ENCODE assay signal across 8 mouse cellular contexts in genomic region chr2:168955850-168956346, GRCm38 (mm10). TPM values are rescaled to one million over a fixed set of nuclear protein-coding genes. Genes with fewer than 3 reads are reported as not detected.
A peak's percentile ranks its signal among the peaks of the same experiment; 100 is the strongest.
DNase-seq lines count a peak whose midpoint lies in the region; ATAC-seq and TF ChIP-seq lines count a peak whose summit lies in the region.

No protein-coding gene starts in this region.

- peak overlapping the region; percentile 48 for H3ac ChIP-seq in myocyte (ENCODE audit: control insufficient read depth, insufficient read length)

- peak; percentile 10 for DNase-seq in kidney, adult 2 months
- DNase-seq in kidney, adult 8-10 months, result no peak
- DNase-seq in Patski (ENCODE audit: low read depth, low spot score), result no peak
- peak; percentile 30 for DNase-seq in limb, embryonic 11.5 days (ENCODE audit: low spot score)
- no peak for DNase-seq in urinary bladder, postnatal 36 days (ENCODE audit: low spot score in 2 of 2)
- DNase-seq in spleen, postnatal 14 days (ENCODE audit: low spot score in 2 of 2), result no peak

- ATAC-seq in Patski, result peak; percentile 36
- ATAC-seq in forebrain, embryonic 15.5 days (replicated peaks), result no peak
- ATAC-seq in limb, embryonic 11.5 days (ENCODE audit: insufficient number of reproducible peaks, low FRiP score, low TSS enrichment, low read depth), result no peak

- H3K79me2 ChIP-seq in myocyte (ENCODE audit: control insufficient read depth, insufficient read depth), result peaks cover 29% of the 10 kb centered on the region

- no peaks in the 10 kb centered on the region for H3K36me3 ChIP-seq in kidney, adult 2 months (ENCODE audit: control insufficient read depth, insufficient read depth, low read length)
- H3K36me3 ChIP-seq in forebrain, embryonic 15.5 days, result no peaks in the 10 kb centered on the region; the same call in 1 of the 2 replicates
- H3K36me3 ChIP-seq in limb, embryonic 11.5 days (ENCODE audit: control insufficient read depth, insufficient read depth, low read length), result peaks cover 6% of the 10 kb centered on the region; the same call in 1 of the 2 replicates
- H3K36me3 ChIP-seq in myocyte (ENCODE audit: control insufficient read depth, insufficient read depth), result no peaks in the 10 kb centered on the region

- H3K9ac ChIP-seq in forebrain, embryonic 15.5 days (replicated peaks), result peak overlapping the region; percentile 70
- H3K9ac ChIP-seq in limb, embryonic 11.5 days (ENCODE audit: low read length), result no peak overlapping the region

- 57% methylated on average over 10 of the region's 10 CpGs for WGBS in kidney, adult 2 months
- WGBS in forebrain, embryonic 15.5 days, result 58% methylated on average over 10 of the region's 10 CpGs
- 50% methylated on average over 10 of the region's 10 CpGs for WGBS in limb, embryonic 11.5 days

- POLR2A ChIA-PET in Patski (lab: Charles Lee), result interaction anchor here (1.0 kb wide), 1 partner anchor 8 kb away, joined by 3 read pairs; no protein-coding TSS in a partner anchor

- in situ Hi-C loops in Patski (cut with MboI; ENCODE audit: low pct_unique_long_range_greater_than_20kb), result no loop called here

- peak overlapping the region; percentile 74 for H3K4me2 ChIP-seq in forebrain, embryonic 15.5 days (replicated peaks)
- H3K4me2 ChIP-seq in limb, embryonic 11.5 days (ENCODE audit: low read depth, severe bottlenecking), result peak overlapping the region; percentile 96
- peak overlapping the region; percentile 72 for H3K4me2 ChIP-seq in myocyte (ENCODE audit: low read depth)

- CTCF ChIA-PET in Patski (lab: Charles Lee), result no interaction called here

- H3K27me3 ChIP-seq in kidney, adult 2 months (replicated peaks; ENCODE audit: control insufficient read depth, insufficient read depth, low read length), result no peaks in the 10 kb centered on the region
- H3K27me3 ChIP-seq in Patski (no peaks in the 10 kb centered on the region), myocyte (ENCODE audit: control insufficient read depth, insufficient read depth, insufficient read length) (no peaks in the 10 kb centered on the region)
- no peaks in the 10 kb centered on the region for H3K27me3 ChIP-seq in forebrain, embryonic 15.5 days
- H3K27me3 ChIP-seq in limb, embryonic 11.5 days (ENCODE audit: control insufficient read depth, insufficient read depth, low read length), result no peaks in the 10 kb centered on the region

- H3K4me3 ChIP-seq in kidney, adult 2 months (ENCODE audit: insufficient read depth, low read depth, low read length), result 0 out of 2 replicates have a peak overlapping the region, but pooled peaks have one; percentile 82
- H3K4me3 ChIP-seq in forebrain, embryonic 15.5 days, result peak overlapping the region; percentile 62
- peak overlapping the region; percentile 95 for H3K4me3 ChIP-seq in limb, embryonic 11.5 days (ENCODE audit: low read depth, low read length)
- H3K4me3 ChIP-seq in myocyte, result peak overlapping the region; percentile 85

- H3K4me1 ChIP-seq in kidney, adult 2 months (ENCODE audit: control insufficient read depth, insufficient read depth, low read length), result no peaks in the 10 kb centered on the region; the same call in 1 of the 2 replicates
- H3K4me1 ChIP-seq in forebrain, embryonic 15.5 days, result peaks cover 18% of the 10 kb centered on the region
- H3K4me1 ChIP-seq in limb, embryonic 11.5 days (ENCODE audit: control insufficient read depth, insufficient read depth, low read length), result 0 out of 2 replicates have a peak, but pooled peaks cover 3% of the 10 kb centered on the region

- H3K27ac ChIP-seq in kidney, adult 2 months (ENCODE audit: insufficient read depth, low read depth, low read length), result no peak overlapping the region
- peak overlapping the region; percentile 87 for H3K27ac ChIP-seq in forebrain, embryonic 15.5 days (replicated peaks)
- peak overlapping the region; percentile 76; the same call in 1 of the 2 replicates for H3K27ac ChIP-seq in limb, embryonic 11.5 days (replicated peaks; ENCODE audit: low read depth, low read length)

- TF ChIP-seq POLR2A in kidney, adult 2 months (IDR thresholded peaks at IDR 0.05; ENCODE audit: low read depth, low read length), result no peak
- no peak for TF ChIP-seq POLR2A in myocyte (IDR thresholded peaks at IDR 0.05; ENCODE audit: insufficient read length, low read depth)

- no peaks in the 10 kb centered on the region for H3K9me3 ChIP-seq in forebrain, embryonic 15.5 days
- H3K9me3 ChIP-seq in limb, embryonic 11.5 days (ENCODE audit: control insufficient read depth, low read length), result no peaks in the 10 kb centered on the region

- TF ChIP-seq CTCF in kidney, adult 2 months (conservative IDR thresholded peaks at IDR 0.05; ENCODE audit: insufficient read depth, insufficient read length, low read depth, low read length), result no peak
- no peak for TF ChIP-seq CTCF in Patski (IDR thresholded peaks at IDR 0.05)

TF ChIP-seq in myocyte, 11 proteins besides CTCF, POLR2A, EP300 and RAD21:
- TF ChIP-seq E2F4 (IDR thresholded peaks at IDR 0.05; ENCODE audit: insufficient read depth) (no peak), USF1 (IDR thresholded peaks at IDR 0.05; ENCODE audit: low read depth) (no peak), MAX (IDR thresholded peaks at IDR 0.05; ENCODE audit: low read depth) (no peak), MYOD1 (IDR thresholded peaks at IDR 0.05; ENCODE audit: control insufficient read depth in 1 of 3, insufficient read length in 2 of 3, low read depth in 2 of 3) (no peak), POLR2AphosphoS2 (IDR thresholded peaks at IDR 0.05; ENCODE audit: insufficient read length, low read depth) (no peak), CEBPB (IDR thresholded peaks at IDR 0.05; ENCODE audit: insufficient read depth, poor library complexity, severe bottlenecking) (no peak), TCF3 (IDR thresholded peaks at IDR 0.05; ENCODE audit: insufficient read length, low read depth) (no peak), SRF (IDR thresholded peaks at IDR 0.05; ENCODE audit: control insufficient read depth, insufficient read length, low read depth) (no peak), MYOG (IDR thresholded peaks at IDR 0.05; ENCODE audit: control insufficient read depth in 1 of 3, insufficient read depth in 1 of 3, insufficient read length in 2 of 3, low read depth in 2 of 3) (no peak), REST (IDR thresholded peaks at IDR 0.05; ENCODE audit: insufficient read depth, insufficient read length) (no peak), TCF12 (IDR thresholded peaks at IDR 0.05; ENCODE audit: insufficient read depth, poor library complexity, severe bottlenecking) (no peak)

RNA-seq across cellular contexts. Expression of gene Zfp64, which starts 0.5 kb away (rescaled TPM):
- polyA plus RNA-seq in kidney, adult 2 months (2012; rRNA removed), result 18.6 and 20.0 TPM in 2 replicates
- polyA plus RNA-seq in Patski (2021) (21.6 TPM), myocyte (2012; fragmentation: generic; extraction: Trizol) (22.6 TPM)
- 30.5 and 31.6 TPM in 2 replicates for polyA plus RNA-seq in forebrain, embryonic 15.5 days (2015; fragmentation: Nextera tagmentation; extraction: Ambion mirVana)
- 45.0 and 45.3 TPM in 2 replicates for polyA plus RNA-seq in limb, embryonic 11.5 days (2014; fragmentation: Nextera tagmentation; extraction: Ambion mirVana)

Comparison
In these comparisons a context has a peak if more than half of its experiments do, and no peak if none do; other contexts are left out.
1. DNase-seq: peak in kidney, adult 2 months (single experiment) and limb, embryonic 11.5 days (single experiment); none in kidney, adult 8-10 months (0 of 2), Patski (single experiment), urinary bladder, postnatal 36 days (0 of 2) and spleen, postnatal 14 days (0 of 2).
2. Peak in every context shown above with its lines, with median percentiles within 50 percentile points of each other: H3K4me3 ChIP-seq and H3K4me2 ChIP-seq.